Mouse (Mus musculus) heart, adult 11 months (tissue): ENCODE data around the gene Il17rc.

Experiments used
- DNase-seq: peaks from one replicate; pipeline ENCODE4 v3.0.0; 2022

Il17rc gene

GRCm38 (mm10) chr6:113457952-113458534 is 13.2 kb upstream of the Il17rc start, which contains the start of gene Il17re:
Gene Il17re, plus strand, starts transcription at chr6:113458484.
- DNase-seq, result no peak

- DNase-seq, result no peak
Measured at GRCm38 (mm10) chr6:113458635-113459034, 12.6 kb upstream of the Il17rc start.

DNA sequence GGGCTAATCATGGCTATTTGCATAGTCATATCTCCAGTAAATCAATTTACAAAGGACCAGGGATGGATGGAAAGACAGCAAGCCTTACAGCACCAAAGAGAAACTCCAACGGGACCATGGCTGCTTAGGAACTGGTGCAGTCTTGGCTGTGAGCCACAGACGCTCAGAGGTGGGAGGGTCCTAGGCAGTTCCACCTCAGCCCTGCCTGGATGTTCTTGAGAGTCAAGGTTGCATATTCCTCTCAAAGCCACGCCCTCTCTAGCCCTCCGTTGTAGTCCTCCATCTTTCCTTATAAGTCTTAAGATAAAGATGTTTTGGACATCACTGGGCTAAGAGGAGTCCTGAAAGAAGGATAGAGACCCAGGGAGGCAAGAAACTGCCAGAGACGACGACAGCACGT is 7.2 kb upstream of the Il17rc start:
- DNase-seq, result no peak

DNA sequence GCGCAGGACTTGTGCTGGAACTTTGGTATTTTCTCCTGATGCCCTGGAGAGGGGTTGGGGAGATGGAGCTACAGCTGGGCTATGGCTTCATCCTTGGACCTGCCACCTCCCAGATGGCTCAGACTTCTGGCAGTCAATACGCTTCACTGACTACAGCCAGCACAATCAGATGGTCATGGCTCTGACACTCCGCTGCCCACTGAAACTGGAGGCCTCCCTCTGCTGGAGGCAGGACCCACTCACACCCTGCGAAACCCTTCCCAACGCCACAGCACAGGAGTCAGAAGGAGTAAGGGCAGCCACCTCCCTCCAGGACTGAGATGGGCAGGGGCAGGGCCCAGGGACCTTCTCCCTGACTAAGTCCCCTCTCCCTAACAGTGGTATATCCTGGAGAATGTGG is 5.6 kb upstream of the Il17rc start:
- no peak for DNase-seq

GRCm38 (mm10) chr6:113468512-113468911 is 2.7 kb upstream of the Il17rc start:
- DNase-seq, result no peak

GRCm38 (mm10) chr6:113469021-113469420 is 2.2 kb upstream of the Il17rc start:
- peak; percentile 95 for DNase-seq

GRCm38 (mm10) chr6:113469432-113469831 is 1.8 kb upstream of the Il17rc start:
- peak; percentile 96 for DNase-seq

DNA sequence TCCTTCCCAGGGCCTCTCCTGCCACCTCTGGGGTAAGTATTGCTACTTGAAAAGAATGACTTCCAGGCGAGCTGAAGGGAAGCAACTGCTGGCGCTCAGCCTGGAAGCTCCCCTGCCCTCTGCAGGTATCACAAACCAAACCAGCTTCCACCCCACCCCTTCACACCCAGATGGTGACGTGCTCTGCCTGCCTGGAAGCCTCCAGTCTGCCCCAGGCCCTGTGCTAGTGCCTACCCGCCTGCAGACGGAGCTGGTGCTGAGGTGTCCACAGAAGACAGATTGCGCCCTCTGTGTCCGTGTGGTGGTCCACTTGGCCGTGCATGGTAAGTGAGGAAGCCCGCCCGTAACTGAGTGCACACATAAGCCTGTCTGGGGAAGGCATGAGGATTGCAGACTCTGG is 834 bp downstream of the Il17rc start:
- peak; percentile 91 for DNase-seq

DNA sequence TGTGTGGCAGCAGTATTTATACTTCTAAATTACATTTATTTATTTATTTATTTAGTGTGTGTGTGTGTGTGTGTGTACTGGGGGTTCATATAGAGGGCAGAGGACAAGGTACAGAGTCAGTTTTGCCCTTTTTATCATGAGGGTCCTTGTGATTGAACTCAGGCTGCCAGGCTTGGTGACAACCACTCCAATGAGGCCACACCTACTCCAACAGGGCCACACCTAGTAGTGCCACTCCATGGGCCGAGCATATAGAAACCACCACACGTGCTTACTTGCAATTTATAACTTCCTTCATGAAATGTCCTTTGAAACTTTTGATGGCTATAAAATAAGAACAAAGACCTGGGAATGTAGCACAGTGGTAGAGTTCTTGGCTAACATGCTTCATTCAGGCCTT is 2.0 kb downstream of the Il17rc start:
- DNase-seq, result peak; percentile 69

GRCm38 (mm10) chr6:113473715-113474114 is 2.5 kb downstream of the Il17rc start:
- no peak for DNase-seq

DNA sequence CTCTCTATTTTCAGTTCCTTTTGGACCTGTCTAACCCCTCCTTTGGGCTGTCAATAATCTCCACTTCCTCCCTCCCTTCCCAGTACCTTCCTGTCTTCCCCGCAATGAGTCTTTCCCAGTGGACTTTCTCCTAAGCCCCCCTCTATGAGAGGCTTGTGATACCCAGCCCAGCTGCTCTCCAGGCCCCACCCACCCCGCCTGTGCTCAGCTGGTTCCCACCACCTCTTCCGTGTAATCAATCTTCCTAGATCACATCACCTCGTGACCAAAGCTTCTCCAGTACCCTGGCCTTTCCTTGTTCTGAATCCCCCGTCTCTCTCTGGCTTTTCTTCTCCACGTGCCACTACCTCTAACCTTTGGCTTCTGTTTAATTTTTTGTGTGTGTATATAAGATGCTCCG is 6.1 kb downstream of the Il17rc start:
- DNase-seq, result no peak

GRCm38 (mm10) chr6:113478906-113479305 is 7.7 kb downstream of the Il17rc start:
- peak; percentile 86 for DNase-seq

DNA sequence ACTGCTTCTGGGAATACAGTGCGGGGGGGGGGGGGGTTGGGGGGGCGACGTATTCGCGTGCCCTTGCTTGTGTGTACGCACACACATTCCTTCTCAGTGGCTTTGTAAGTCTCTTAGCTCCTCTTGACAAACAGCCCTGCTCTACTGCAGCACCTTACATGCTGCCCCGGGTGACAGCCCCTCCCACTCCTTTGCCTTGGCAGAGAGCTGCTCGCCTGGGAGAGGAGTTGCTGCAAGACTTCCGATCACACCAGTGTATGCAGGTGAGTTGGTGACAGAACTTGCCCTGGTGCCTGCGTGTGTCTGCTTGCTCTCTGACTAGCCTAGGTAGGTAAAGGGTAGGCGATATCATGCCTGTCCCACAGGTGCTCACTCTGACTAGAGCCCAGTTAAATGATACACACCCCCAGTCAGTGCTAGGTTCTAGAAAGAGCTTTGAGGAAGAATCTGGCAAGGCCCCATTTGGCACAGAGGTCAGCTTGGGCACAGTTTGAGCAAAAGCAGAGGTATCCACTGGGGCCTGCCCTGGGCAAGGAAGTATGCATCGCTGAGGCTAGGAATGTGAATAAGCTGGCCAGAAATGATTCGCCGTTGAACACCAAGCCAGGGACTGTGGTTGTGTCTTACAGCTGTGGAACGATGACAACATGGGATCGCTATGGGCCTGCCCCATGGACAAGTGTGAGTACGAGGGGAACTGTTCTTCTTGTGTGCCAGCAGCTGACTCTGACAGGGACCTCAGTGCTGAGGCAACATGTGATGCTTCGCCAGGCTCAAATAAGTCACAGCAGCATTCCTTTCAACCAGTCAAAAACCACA is 9.5 kb downstream of the Il17rc start:
- DNase-seq, result no peak

DNA sequence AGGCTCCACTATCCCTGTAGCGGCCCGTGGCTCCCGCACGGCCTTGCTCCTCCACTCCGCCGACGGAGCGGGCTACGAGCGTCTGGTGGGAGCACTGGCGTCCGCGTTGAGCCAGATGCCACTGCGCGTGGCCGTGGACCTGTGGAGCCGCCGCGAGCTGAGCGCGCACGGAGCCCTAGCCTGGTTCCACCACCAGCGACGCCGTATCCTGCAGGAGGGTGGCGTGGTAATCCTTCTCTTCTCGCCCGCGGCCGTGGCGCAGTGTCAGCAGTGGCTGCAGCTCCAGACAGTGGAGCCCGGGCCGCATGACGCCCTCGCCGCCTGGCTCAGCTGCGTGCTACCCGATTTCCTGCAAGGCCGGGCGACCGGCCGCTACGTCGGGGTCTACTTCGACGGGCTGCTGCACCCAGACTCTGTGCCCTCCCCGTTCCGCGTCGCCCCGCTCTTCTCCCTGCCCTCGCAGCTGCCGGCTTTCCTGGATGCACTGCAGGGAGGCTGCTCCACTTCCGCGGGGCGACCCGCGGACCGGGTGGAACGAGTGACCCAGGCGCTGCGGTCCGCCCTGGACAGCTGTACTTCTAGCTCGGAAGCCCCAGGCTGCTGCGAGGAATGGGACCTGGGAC is 11.4 kb downstream of the Il17rc start:
- no peak for DNase-seq

DNA sequence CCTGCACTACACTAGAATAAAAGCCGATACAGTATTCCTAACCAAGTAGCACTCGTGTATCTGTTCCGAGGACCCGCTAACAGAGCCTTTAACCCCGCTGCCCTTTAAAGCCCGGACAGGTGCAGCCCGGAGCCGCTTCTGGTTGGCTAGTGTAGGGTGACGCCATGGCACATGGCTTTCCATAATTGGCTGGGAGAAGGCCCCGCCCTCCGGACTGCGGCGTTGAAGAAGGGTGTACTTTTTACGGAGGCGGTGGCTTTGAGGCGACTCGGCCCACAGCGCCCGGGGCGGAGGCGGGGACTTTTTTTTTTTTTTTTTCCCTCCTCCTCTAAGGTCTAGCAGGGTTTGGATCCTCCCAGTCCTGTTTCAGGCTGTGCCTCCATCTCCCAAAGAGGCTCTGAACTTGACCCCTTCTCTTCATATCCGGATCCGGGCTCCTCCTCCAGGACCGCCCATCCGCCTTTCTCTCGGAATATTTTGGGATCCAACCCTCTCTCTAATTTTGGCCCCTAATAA is 11.9 kb downstream of the Il17rc start, which contains the start of gene Creld1:
TSS of gene Creld1 (plus strand) at position 198 of the 516 bp plus-strand sequence.
- peak; percentile 100 for DNase-seq

DNA sequence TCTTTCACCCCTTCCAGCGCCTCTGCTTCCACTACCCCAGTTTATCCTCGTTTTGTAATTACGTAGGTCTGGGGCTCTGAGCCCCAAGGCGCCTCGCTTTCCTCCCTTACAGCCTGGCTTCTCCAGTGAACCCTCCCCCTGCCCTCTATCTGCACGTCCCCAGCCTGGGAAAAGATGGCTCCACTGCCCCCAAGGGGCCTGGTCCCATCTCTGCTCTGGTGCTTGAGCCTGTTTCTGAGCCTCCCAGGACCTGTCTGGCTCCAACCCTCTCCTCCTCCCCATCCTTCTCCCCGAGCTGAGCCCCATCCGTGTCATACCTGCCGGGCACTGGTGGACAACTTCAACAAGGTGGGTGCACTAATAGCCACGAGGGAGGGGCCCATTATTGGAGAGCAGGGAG is 12.5 kb downstream of the Il17rc start:
- DNase-seq, result peak; percentile 95

GRCm38 (mm10) chr6:113487125-113487576 is 15.9 kb downstream of the Il17rc start:
- peak; percentile 87 for DNase-seq

DNA sequence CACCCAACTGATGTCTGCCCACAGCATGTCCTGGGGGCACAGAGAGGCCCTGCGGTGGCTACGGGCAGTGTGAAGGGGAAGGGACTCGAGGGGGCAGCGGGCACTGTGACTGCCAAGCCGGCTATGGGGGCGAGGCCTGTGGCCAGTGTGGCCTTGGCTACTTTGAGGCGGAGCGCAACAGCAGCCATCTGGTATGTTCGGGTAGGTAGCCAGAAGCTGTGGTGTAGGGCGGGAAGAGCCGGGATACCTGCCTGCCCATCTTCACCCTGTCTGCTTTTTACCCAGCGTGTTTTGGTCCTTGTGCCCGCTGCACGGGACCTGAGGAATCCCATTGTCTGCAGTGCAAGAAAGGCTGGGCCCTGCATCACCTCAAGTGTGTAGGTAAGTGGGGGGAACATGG is 18.2 kb downstream of the Il17rc start:
- peak; percentile 88 for DNase-seq

DNA sequence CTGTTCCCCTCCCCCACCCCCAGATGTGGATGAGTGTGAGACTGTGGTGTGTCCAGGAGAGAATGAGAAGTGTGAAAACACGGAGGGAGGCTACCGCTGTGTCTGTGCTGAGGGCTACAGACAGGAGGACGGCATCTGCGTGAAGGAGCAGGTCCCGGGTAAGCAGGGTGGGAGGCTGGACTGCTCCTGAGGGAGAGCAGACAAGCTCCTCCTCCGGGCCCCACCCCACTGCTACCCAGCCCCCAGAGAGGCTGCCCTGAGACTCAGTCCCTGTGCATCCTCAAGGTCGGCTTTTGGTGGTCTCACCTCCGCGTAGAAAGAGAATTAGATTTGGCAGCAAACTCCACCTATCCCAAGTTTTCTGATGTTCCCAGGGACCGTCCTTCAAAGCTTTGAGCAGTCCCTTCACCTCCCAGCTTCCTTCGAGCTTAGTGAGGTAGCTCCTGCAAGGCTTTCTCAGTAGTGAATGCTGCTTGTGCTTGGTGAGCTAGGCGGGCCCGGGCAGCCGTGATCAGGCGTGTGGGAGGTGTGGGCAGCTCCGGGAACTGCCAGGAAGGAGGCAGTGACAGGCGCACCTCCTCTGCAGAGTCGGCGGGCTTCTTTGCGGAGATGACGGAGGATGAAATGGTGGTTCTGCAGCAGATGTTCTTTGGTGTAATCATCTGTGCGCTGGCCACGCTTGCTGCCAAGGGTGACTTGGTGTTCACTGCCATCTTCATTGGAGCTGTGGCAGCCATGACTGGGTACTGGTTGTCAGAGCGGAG is 21.1 kb downstream of the Il17rc start:
- no peak for DNase-seq

GRCm38 (mm10) chr6:113494258-113494788 is 23.1 kb downstream of the Il17rc start:
- DNase-seq, result peak; percentile 97

DNA sequence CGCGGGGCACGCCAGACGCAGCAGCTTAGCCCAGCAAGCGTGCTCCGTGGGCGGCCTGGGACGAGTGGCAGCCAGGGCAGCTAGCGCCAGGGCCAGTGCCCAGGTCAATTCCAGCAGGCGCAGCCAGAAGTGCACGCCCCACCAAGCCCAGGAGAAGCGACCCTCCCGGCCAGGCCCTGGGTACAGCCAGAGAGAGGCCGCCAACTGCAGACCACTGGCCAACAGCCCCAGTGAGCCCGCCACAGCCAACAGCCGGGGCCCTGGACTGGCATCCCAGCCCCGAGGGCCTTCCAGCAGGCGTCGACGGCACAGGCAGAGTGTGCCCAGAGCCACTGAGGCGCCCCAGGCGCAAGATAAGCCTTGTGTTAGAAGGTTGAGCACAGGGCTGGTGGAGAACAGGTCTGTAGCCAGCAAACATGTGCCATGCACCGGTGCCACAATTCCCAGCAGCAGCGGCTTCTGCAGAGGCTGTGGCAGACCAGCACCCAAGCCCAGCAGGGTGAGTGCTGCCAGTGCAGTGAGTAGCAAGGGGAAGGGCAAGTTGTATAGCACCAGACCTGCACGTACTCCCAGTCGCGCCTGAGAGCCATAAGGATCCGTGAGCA is 23.9 kb downstream of the Il17rc start:
- DNase-seq, result no peak

DNA sequence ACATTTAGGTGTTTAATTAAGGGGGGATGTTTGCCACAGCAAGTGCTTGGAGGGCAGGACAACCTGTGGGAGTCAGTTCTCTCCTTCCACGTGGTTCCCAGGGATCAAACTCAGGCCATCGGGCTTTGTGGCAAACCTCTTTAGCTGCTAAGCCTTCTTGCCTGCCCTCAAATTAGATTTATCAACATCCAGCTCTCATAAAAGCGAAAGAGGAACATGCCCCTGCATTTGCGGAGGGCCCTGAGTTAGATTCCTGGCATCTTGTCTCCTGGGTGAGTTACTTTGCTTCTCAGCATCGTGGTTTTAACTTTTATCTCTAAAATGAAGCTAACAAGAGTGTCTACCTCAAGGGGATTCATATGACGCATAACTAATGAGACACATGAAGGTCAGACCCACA is 28.1 kb downstream of the Il17rc start:
- no peak for DNase-seq
